Mouse (Mus musculus): Measurements from ENCODE around the gene Crybg3.

DNA sequence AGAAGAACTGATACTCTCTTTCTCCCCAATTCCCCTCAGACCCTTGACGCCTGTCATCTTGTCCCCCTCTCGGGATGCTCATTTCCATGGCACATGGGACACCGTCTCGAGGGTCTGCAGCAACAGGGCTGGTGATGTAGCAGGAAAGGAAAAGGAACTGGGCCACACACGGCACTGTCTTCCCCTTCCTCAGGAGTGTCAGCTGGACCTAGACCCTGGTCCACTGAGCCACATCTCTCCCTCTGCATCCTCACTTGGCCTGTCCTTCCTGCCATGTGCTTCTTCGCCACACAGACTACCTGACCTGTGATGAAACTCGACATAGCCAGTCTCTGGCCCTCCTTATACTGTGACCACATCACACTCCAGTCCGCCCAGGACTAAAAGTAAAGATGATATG is 13.9 kb downstream of the Crybg3 start:
- TF ChIP-seq CTCF (IDR thresholded peaks at IDR 0.05; ENCODE audit: low read depth, low read length) (no peak), GATA1 (IDR thresholded peaks at IDR 0.05; ENCODE audit: borderline replicate concordance, low read length) (no peak), TAL1 (conservative IDR thresholded peaks at IDR 0.05; ENCODE audit: low read depth, low read length) (no peak)

Data from G1E (cell line).